Mouse (Mus musculus) forebrain, embryonic 11.5 days (tissue): Measurements from ENCODE around the gene Thrsp. TPM values are rescaled to one million over a fixed set of nuclear protein-coding genes. Genes with fewer than 3 reads are reported as not detected.

ENCODE experiments used
- ATAC-seq: fragments of 200-750 bp; cut with Nextera tagmentation; replicated peaks from 2 replicates; pipeline ENCODE4 v1.8.0; 2017; ENCODE audit warnings: moderate TSS enrichment; ENCODE audit not compliant: low FRiP score
- DNase-seq: peaks from one replicate; pipeline ENCODE4 v3.0.0-alpha.2; 2017; ENCODE audit warnings: low spot score
- H3K27ac ChIP-seq: fragments of 300-500 bp; sonication (generic); 2 replicates; pipeline ENCODE4 v1.5.1; 2014; ENCODE audit warnings: low read depth, low read length
- H3K27me3 ChIP-seq: fragments of 300-500 bp; sonication (generic); 2 replicates; pipeline ENCODE4 v1.6.1; 2014; ENCODE audit warnings: mild to moderate bottlenecking, low read length, mixed read lengths; ENCODE audit not compliant: control insufficient read depth, insufficient read depth
- H3K36me3 ChIP-seq: fragments of 300-500 bp; sonication (generic); 2 replicates; pipeline ENCODE4 v1.6.1; 2014; ENCODE audit warnings: mild to moderate bottlenecking, low read length, moderate library complexity, mixed read lengths; ENCODE audit not compliant: control insufficient read depth, insufficient read depth
- H3K4me1 ChIP-seq: fragments of 300-500 bp; sonication (generic); replicated peaks from 2 replicates; pipeline ENCODE4 v1.6.1; 2014; ENCODE audit warnings: low read length, mixed read lengths; ENCODE audit not compliant: control insufficient read depth, insufficient read depth
- H3K4me2 ChIP-seq: fragments of 300-500 bp; sonication (generic); 2 replicates; pipeline ENCODE4 v1.6.1; 2014; ENCODE audit warnings: low read depth, mild to moderate bottlenecking, low read length, moderate library complexity, mixed read lengths; ENCODE audit not compliant: severe bottlenecking
- H3K4me3 ChIP-seq: fragments of 300-500 bp; sonication (generic); 2 replicates; pipeline ENCODE4 v1.5.1; 2014; ENCODE audit warnings: low read depth, low read length
- H3K9ac ChIP-seq: fragments of 300-500 bp; sonication (generic); 2 replicates; pipeline ENCODE4 v1.6.1; 2014; ENCODE audit warnings: low read length
- H3K9me3 ChIP-seq: fragments of 300-500 bp; sonication (generic); 2 replicates; pipeline ENCODE4 v1.6.1; 2016; ENCODE audit warnings: low read length, mixed read lengths; ENCODE audit not compliant: control insufficient read depth
- WGBS: fragments of 180-500 bp; shearing (Covaris S2); extraction: QIAGEN DNeasy Blood & Tissue Kit; methylation state at CpG from one replicate; pipeline ENCODE4 v1.1.7; 2014; 5-methylcytosine and 5-hydroxymethylcytosine counted together
- polyA plus RNA-seq: library from polyadenylated mRNA; unstranded; fragments of >200 nt; fragmentation: Nextera tagmentation; extraction: Ambion mirVana; gene quantifications from 2 replicates; pipeline ENCODE4 v1.2.1, GENCODE M21; 2014

Gene Thrsp
- polyA plus RNA-seq, 1 experiment from 2014 or later: 0.28 TPM

DNA sequence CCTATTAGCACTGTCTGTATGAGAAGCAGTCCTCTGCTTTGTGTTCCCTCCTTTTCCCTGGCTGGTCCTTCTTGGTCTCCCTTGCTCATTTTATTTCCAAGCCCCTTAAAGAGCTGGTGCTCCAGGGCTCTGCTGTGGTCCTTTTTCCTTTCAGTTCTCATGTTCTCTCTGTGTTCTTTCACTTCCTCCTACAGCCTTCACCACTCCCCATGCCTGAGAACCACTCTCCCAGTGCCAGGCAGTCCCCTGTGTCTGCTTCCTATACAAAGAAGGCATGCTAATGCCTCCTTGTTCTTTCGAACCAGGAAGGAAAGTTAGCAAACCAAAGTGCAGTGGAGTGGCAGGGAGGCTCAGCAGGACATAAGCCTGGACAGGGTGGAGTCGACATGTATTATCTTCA lies 41.6 kb downstream of the Thrsp start:
- ATAC-seq: no peak
- Histone ChIP-seq H3K36me3 (peaks cover 4% of the 10 kb centered on the region), H3K4me3 (no peak overlapping the region), H3K9me3 (no peaks in the 10 kb centered on the region), H3K9ac (no peak overlapping the region), H3K27me3 (no peaks in the 10 kb centered on the region), H3K4me2 (no peak overlapping the region), H3K4me1 (peaks cover 3% of the 10 kb centered on the region), H3K27ac (no peak overlapping the region)
- DNase-seq: no peak
- whole genome bisulfite sequencing: 72% methylated on average over 2 of the region's 2 CpGs

DNA sequence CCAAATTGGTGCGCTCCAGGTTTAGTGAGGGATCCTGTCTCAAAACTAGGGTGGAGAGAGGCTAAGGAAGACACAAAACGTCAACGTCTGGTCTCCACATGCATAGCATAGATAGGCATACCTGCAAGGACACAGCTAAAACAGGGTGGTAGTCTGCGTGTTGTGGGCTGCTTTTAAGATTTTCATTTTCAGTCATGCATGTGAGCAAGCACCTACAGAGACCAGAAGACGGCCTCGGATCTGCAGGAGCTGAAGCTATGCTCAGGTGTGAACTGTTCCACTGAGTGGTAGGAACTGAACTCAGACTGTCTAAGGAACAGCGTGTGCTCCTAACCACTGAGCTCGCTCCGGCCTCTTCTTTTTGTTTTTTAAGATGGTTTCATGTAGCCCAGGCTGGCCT lies 42.4 kb downstream of the Thrsp start:
- Histone ChIP-seq H3K36me3 (peaks cover 4% of the 10 kb centered on the region), H3K4me1 (peaks cover 6% of the 10 kb centered on the region), H3K9me3 (no peaks in the 10 kb centered on the region), H3K27me3 (no peaks in the 10 kb centered on the region), H3K4me2 (no peak overlapping the region), H3K9ac (no peak overlapping the region), H3K27ac (no peak overlapping the region), H3K4me3 (no peak overlapping the region)
- DNase-seq: no peak
- ATAC-seq: no peak
- 95% methylated on average over 9 of the region's 9 CpGs for WGBS

DNA sequence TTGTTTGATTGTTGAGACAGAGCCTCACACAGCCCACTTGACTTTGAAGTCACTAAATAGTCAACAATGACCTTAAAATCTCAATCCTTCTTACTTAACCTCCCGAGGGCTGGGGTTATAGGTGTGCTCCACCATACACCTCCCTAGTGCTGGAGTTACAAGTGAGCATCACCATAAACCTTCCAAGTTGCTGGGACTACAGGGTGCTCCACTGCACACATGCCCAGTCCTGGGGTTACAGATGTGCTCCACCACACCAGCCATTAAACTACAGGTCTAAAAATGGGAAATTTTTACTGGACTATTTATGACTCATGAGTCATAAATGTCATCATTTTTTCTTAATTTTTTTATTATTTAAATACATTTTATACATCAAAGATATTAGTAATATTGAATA lies 51.6 kb downstream of the Thrsp start:
- ATAC-seq: 0 out of 2 replicates have a peak, but pooled peaks have one; percentile 42

More for the DNA sequence above, 51.6 kb downstream of the Thrsp start:
- Histone ChIP-seq H3K9me3 (no peaks in the 10 kb centered on the region), H3K36me3 (no peaks in the 10 kb centered on the region), H3K27ac (no peak overlapping the region), H3K4me3 (no peak overlapping the region), H3K4me1 (peaks cover 3% of the 10 kb centered on the region), H3K27me3 (no peaks in the 10 kb centered on the region), H3K4me2 (no peak overlapping the region), H3K9ac (no peak overlapping the region)
- 74% methylated on average over 1 of the region's 1 CpGs for WGBS
- peak; percentile 30 for DNase-seq

Other genes starting within 250 kb of the Thrsp start
- gene Usp35, start 85.7 kb downstream of the Thrsp start, polyA plus RNA-seq: 2.8 and 2.9 TPM in 2 replicates
- gene Kctd21, start 85.4 kb downstream of the Thrsp start, polyA plus RNA-seq: 4.7 and 4.8 TPM in 2 replicates
- 44.1 and 44.6 TPM in 2 replicates for gene Alg8, start 46.1 kb downstream of the Thrsp start, polyA plus RNA-seq
- gene Ndufc2, start 17.7 kb downstream of the Thrsp start, polyA plus RNA-seq: 307 and 339 TPM in 2 replicates
- 0.87 and 1.3 TPM in 2 replicates for gene Kctd14, start 33.6 kb upstream of the Thrsp start, polyA plus RNA-seq
- gene Ints4, start 63.2 kb upstream of the Thrsp start, polyA plus RNA-seq: 63.4 and 71.5 TPM in 2 replicates
- gene Aamdc, start 161.8 kb upstream of the Thrsp start, polyA plus RNA-seq: 30.5 and 34.3 TPM in 2 replicates
- 25.7 and 25.8 TPM in 2 replicates for gene Rsf1, start 162.2 kb upstream of the Thrsp start, polyA plus RNA-seq